Mouse (Mus musculus): Measurements from ENCODE around the gene Slc22a22.

DNA sequence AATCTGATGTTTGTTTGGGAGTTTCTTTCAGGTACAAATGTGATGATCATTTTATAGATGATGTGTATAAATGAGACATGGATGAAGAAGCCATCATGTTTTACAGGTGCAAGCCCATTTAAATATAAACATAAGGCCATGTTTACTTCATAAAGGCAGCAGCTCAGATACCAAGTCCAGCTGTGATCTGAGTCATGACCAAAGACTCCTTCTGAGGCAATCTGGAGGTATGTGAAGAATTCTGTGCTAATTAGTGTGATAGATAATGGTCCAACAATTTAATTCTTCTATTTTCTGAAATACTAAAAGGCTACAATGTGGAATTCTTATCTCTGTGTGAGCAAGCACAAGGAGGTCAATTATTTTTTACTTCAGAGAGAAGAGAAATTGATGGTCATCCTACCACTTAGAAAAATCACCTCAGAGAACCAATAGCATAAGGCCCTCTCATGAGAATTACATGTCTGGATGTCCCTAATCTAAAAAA, 272.9 kb downstream of the Slc22a22 start:
- TF ChIP-seq POLR2A (IDR thresholded peaks at IDR 0.05; ENCODE audit: insufficient read length, low read depth) (no peak), USF1 (IDR thresholded peaks at IDR 0.05; ENCODE audit: low read depth) (no peak), MYOD1 (IDR thresholded peaks at IDR 0.05; ENCODE audit: control insufficient read depth in 1 of 3, insufficient read length in 2 of 3, low read depth in 2 of 3) (peak in 2 of 3 experiments; percentile 14 to 37), POLR2AphosphoS2 (IDR thresholded peaks at IDR 0.05; ENCODE audit: insufficient read length, low read depth) (no peak), MAX (IDR thresholded peaks at IDR 0.05; ENCODE audit: low read depth) (no peak), SRF (IDR thresholded peaks at IDR 0.05; ENCODE audit: control insufficient read depth, insufficient read length, low read depth) (no peak), E2F4 (IDR thresholded peaks at IDR 0.05; ENCODE audit: insufficient read depth) (no peak), TCF3 (IDR thresholded peaks at IDR 0.05; ENCODE audit: insufficient read length, low read depth) (no peak), TCF12 (IDR thresholded peaks at IDR 0.05; ENCODE audit: insufficient read depth, poor library complexity, severe bottlenecking) (no peak)
